Mouse (Mus musculus): ENCODE measurements around the gene Mrgprh. TPM values are rescaled to one million over a fixed set of nuclear protein-coding genes. Genes with fewer than 3 reads are reported as not detected.
A peak's percentile ranks its signal among the peaks of the same experiment; 100 is the strongest.

The Mrgprh gene
- total and polyA plus RNA-seq, 3 experiments: not detected

DNA sequence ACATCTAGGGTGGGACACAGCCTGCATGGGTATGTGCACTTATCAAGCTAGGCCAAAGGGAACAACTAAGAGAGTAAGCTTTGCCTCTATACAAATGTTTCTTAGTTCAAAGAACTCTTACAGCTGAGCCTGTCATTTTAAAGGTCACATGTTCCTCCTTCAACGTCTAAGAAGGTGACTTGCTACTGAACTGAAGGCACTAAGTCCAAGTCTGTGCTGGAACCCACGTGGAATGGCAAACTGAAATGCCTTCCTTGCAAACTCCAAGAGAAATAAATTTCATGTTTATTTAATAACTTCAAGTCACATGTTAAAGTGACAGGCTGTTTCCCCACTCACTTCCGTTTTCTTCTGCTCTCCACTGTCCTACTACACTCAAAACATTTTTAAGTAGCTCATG lies 18.4 kb upstream of the Mrgprh start:
- TF ChIP-seq BHLHE40 (IDR thresholded peaks at IDR 0.05; ENCODE audit: borderline replicate concordance, low read depth, low read length) (no peak), UBTF (IDR thresholded peaks at IDR 0.05; ENCODE audit: borderline replicate concordance, insufficient read depth, low read depth, low read length) (no peak), MXI1 (IDR thresholded peaks at IDR 0.05; ENCODE audit: low read depth, low read length) (peak; percentile 34; the same call in 1 of the 2 replicates), SIN3A (IDR thresholded peaks at IDR 0.05; ENCODE audit: low read length) (peak; percentile 14; the same call in 1 of the 2 replicates), USF1 (IDR thresholded peaks at IDR 0.05; ENCODE audit: low read depth, low read length) (peak; percentile 59), TAL1 (IDR thresholded peaks at IDR 0.05; ENCODE audit: low read length) (no peak)
- Histone ChIP-seq H3K36me3 (ENCODE audit: control insufficient read depth in 1 of 2, insufficient read depth in 2 of 2, low read length in 2 of 2) (peaks cover 0 to 2% of the 10 kb centered on the region in 2 experiments; a peak in 1 of 4 replicates), H3K79me2 (ENCODE audit: control insufficient read depth, insufficient read depth, low read length, poor library complexity) (no peaks in the 10 kb centered on the region), H3K27me3 (ENCODE audit: control insufficient read depth in 1 of 2, insufficient read depth in 2 of 2, low read length in 2 of 2) (no peaks in the 10 kb centered on the region), H3K4me3 (ENCODE audit: control insufficient read depth in 1 of 2, insufficient read depth in 1 of 2, low read depth in 2 of 2, low read length in 2 of 2) (peak overlapping the region; percentile 14 to 44; a peak in 2 of 4 replicates), H3K9me3 (replicated peaks; ENCODE audit: insufficient read depth, low read length) (no peaks in the 10 kb centered on the region), H3K4me1 (ENCODE audit: control insufficient read depth in 1 of 2, insufficient read depth in 2 of 2, low read length in 2 of 2) (peaks cover 0 to 2% of the 10 kb centered on the region in 2 experiments; a peak in 2 of 4 replicates), H3K27ac (ENCODE audit: control insufficient read depth, low read depth, low read length) (peak overlapping the region; percentile 30), H3K9ac (ENCODE audit: control insufficient read depth, low read depth, low read length, poor library complexity, severe bottlenecking) (peak overlapping the region; percentile 33; the same call in 1 of the 2 replicates)
- peak; percentile 53 for DNase-seq (ENCODE audit: low read depth, low spot score)

DNA sequence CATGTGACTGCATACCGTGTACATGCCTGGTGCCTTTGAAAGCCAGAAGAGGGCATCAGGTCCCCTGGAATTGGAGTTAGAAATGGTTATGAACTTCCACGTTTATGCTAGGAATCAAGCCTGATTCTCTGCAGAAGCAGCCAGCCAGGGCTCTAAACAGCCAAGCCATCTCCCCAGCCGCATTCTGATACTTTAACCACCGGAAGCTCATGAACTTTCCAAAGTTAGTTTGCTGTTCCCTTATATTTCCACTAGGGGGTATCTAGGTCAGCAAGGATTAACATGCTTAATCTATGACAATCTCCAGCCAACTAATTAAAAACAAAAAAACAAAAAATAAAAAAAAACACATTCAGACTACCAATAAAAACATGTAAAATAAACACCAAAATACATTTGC lies 17.8 kb upstream of the Mrgprh start:
- no peak for TF ChIP-seq TAL1 (IDR thresholded peaks at IDR 0.05; ENCODE audit: low read length)
- peak in 2 of 3 experiments; percentile 47 to 55; a peak in 4 of 6 replicates for TF ChIP-seq CTCF (IDR thresholded peaks at IDR 0.05 in 2 of 3, conservative IDR thresholded peaks at IDR 0.05 in 1 of 3; ENCODE audit: control insufficient read depth in 1 of 3, insufficient read depth in 1 of 3, low read depth in 2 of 3, low read length in 3 of 3, poor library complexity in 1 of 3, severe bottlenecking in 1 of 3)
- 0 out of 2 replicates have a peak, but pooled peaks have one; percentile 26 for TF ChIP-seq TBP (IDR thresholded peaks at IDR 0.05; ENCODE audit: low read depth, low read length)
- peak; percentile 42 for TF ChIP-seq RAD21 (IDR thresholded peaks at IDR 0.05; ENCODE audit: low read depth, low read length)
- TF ChIP-seq ELF1 (IDR thresholded peaks at IDR 0.05; ENCODE audit: low read depth, low read length): no peak
- TF ChIP-seq GATA1 (IDR thresholded peaks at IDR 0.05; ENCODE audit: low read depth, low read length): peak; percentile 37; the same call in 1 of the 2 replicates
- no peaks in the 10 kb centered on the region for H3K27me3 ChIP-seq (ENCODE audit: control insufficient read depth in 1 of 2, insufficient read depth in 2 of 2, low read length in 2 of 2)
- peak; percentile 62 for DNase-seq (ENCODE audit: low read depth, low spot score)
- peak overlapping the region; percentile 1 to 44; a peak in 3 of 4 replicates for H3K4me3 ChIP-seq (ENCODE audit: control insufficient read depth in 1 of 2, insufficient read depth in 1 of 2, low read depth in 2 of 2, low read length in 2 of 2)
- no peak overlapping the region for H3K27ac ChIP-seq (ENCODE audit: control insufficient read depth, low read depth, low read length)
- H3K9ac ChIP-seq (ENCODE audit: control insufficient read depth, low read depth, low read length, poor library complexity, severe bottlenecking): no peak overlapping the region
- H3K9me3 ChIP-seq (replicated peaks; ENCODE audit: insufficient read depth, low read length): no peaks in the 10 kb centered on the region
- H3K36me3 ChIP-seq (ENCODE audit: control insufficient read depth in 1 of 2, insufficient read depth in 2 of 2, low read length in 2 of 2): peaks cover 0 to 2% of the 10 kb centered on the region in 2 experiments; a peak in 1 of 4 replicates
- H3K79me2 ChIP-seq (ENCODE audit: control insufficient read depth, insufficient read depth, low read length, poor library complexity): no peaks in the 10 kb centered on the region
- H3K4me1 ChIP-seq (ENCODE audit: control insufficient read depth in 1 of 2, insufficient read depth in 2 of 2, low read length in 2 of 2): peaks cover 0 to 2% of the 10 kb centered on the region in 2 experiments; a peak in 2 of 4 replicates

DNA sequence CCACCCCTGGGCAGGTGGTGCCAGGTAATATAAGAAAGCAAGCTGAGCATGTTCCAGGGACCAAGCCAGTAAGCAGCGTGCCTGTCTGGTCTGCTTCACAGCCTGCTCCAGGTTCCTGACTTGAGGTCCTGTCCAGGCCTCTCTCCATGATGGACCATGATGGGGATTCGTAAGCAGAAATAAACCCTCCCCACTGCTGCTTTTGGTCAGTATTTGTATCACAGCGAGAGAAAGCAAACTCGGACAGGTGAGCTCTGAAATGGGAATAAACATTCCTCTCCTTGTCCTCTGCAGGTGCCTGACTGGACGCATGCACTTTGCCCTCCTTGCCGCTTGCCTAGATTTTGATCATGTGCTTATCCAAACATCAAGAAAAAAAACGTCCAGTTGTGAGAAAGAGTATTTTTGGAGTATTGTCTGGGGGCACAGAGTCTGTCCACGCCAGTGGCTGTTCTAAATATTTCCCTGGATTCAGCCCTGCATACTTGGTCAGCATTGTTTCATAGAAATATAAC lies 16.8 kb upstream of the Mrgprh start:
- TF ChIP-seq USF1 (IDR thresholded peaks at IDR 0.05; ENCODE audit: low read depth, low read length) (no peak), SIN3A (IDR thresholded peaks at IDR 0.05; ENCODE audit: low read length) (no peak), CTCF (IDR thresholded peaks at IDR 0.05 in 2 of 3, conservative IDR thresholded peaks at IDR 0.05 in 1 of 3; ENCODE audit: control insufficient read depth in 1 of 3, insufficient read depth in 1 of 3, low read depth in 2 of 3, low read length in 3 of 3, poor library complexity in 1 of 3, severe bottlenecking in 1 of 3) (no peak), ELF1 (IDR thresholded peaks at IDR 0.05; ENCODE audit: low read depth, low read length) (no peak), EP300 (IDR thresholded peaks at IDR 0.05; ENCODE audit: low read depth in 1 of 2, low read length in 2 of 2) (no peak), TAL1 (IDR thresholded peaks at IDR 0.05; ENCODE audit: low read length) (no peak), MAX (IDR thresholded peaks at IDR 0.05; ENCODE audit: low read length) (no peak), ZKSCAN1 (IDR thresholded peaks at IDR 0.05; ENCODE audit: low read depth, low read length) (no peak)

More for the DNA sequence above, 16.8 kb upstream of the Mrgprh start:
- Histone ChIP-seq H3K27me3 (ENCODE audit: control insufficient read depth in 1 of 2, insufficient read depth in 2 of 2, low read length in 2 of 2) (no peaks in the 10 kb centered on the region), H3K79me2 (ENCODE audit: control insufficient read depth, insufficient read depth, low read length, poor library complexity) (no peaks in the 10 kb centered on the region), H3K36me3 (ENCODE audit: control insufficient read depth in 1 of 2, insufficient read depth in 2 of 2, low read length in 2 of 2) (peaks cover 0 to 1% of the 10 kb centered on the region in 2 experiments; a peak in 1 of 4 replicates), H3K4me1 (ENCODE audit: control insufficient read depth in 1 of 2, insufficient read depth in 2 of 2, low read length in 2 of 2) (peaks cover 0 to 1% of the 10 kb centered on the region in 2 experiments; a peak in 2 of 4 replicates), H3K27ac (ENCODE audit: control insufficient read depth, low read depth, low read length) (no peak overlapping the region), H3K9ac (ENCODE audit: control insufficient read depth, low read depth, low read length, poor library complexity, severe bottlenecking) (no peak overlapping the region), H3K9me3 (replicated peaks; ENCODE audit: insufficient read depth, low read length) (no peaks in the 10 kb centered on the region), H3K4me3 (ENCODE audit: control insufficient read depth in 1 of 2, insufficient read depth in 1 of 2, low read depth in 2 of 2, low read length in 2 of 2) (no peak overlapping the region)
- no peak for DNase-seq (ENCODE audit: low read depth, low spot score)

All from MEL (cell line).